Mouse (Mus musculus) inflammation-experienced regulatory T-cells, adult 6 months (primary cell): ENCODE measurements at regions not wholly inside any gene's neighbourhood (a gene's known extent, or its start where the extent isn't known, plus 50 kb on each side); places are given as distances from the start of the nearest gene placed in this dataset.

ENCODE experiments used
- ATAC-seq: one replicate; pipeline ENCODE4 v1.8.0; 2017

GRCm38 (mm10) chr3:144011456-144012025, 193.5 kb downstream of the Lmo4 start:
- ATAC-seq, result no peak

GRCm38 (mm10) chr3:144010558-144010957, 194.5 kb downstream of the Lmo4 start:
- ATAC-seq, result no peak

- ATAC-seq, result no peak
Measured at GRCm38 (mm10) chr3:144007111-144007619, 197.9 kb downstream of the Lmo4 start.

- no peak for ATAC-seq
Measured at GRCm38 (mm10) chr3:143997909-143998308, 207.1 kb downstream of the Lmo4 start.

GRCm38 (mm10) chr3:143995045-143995444, 210.0 kb downstream of the Lmo4 start:
- ATAC-seq, result no peak

GRCm38 (mm10) chr3:143988991-143989390, 216.0 kb downstream of the Lmo4 start:
- no peak for ATAC-seq

GRCm38 (mm10) chr3:143988037-143988436, 217.0 kb downstream of the Lmo4 start:
- no peak for ATAC-seq

- ATAC-seq, result no peak
Measured at GRCm38 (mm10) chr3:143986798-143987197, 218.2 kb downstream of the Lmo4 start.

GRCm38 (mm10) chr3:143986200-143986506, 218.9 kb downstream of the Lmo4 start:
- ATAC-seq, result no peak

- ATAC-seq, result no peak
Measured at GRCm38 (mm10) chr3:143985349-143986199, 219.4 kb downstream of the Lmo4 start.

- no peak for ATAC-seq
Measured at GRCm38 (mm10) chr3:143978703-143979102, 226.3 kb downstream of the Lmo4 start.

GRCm38 (mm10) chr3:143977886-143978447, 227.1 kb downstream of the Lmo4 start:
- no peak for ATAC-seq

GRCm38 (mm10) chr3:143973582-143973981, 231.4 kb downstream of the Lmo4 start:
- no peak for ATAC-seq

- no peak for ATAC-seq
Measured at GRCm38 (mm10) chr3:143972351-143972750, 232.7 kb downstream of the Lmo4 start.

GRCm38 (mm10) chr3:143970771-143971170, 234.2 kb downstream of the Lmo4 start:
- ATAC-seq, result no peak

- no peak for ATAC-seq
Measured at GRCm38 (mm10) chr3:143955508-143955907, 249.5 kb downstream of the Lmo4 start.

GRCm38 (mm10) chr3:143954822-143955221, 250.2 kb downstream of the Lmo4 start:
- no peak for ATAC-seq

- no peak for ATAC-seq
Measured at GRCm38 (mm10) chr3:143952289-143952688, 252.7 kb downstream of the Lmo4 start.

GRCm38 (mm10) chr3:143949656-143950055, 255.4 kb downstream of the Lmo4 start:
- no peak for ATAC-seq

GRCm38 (mm10) chr3:143949026-143949637, 255.9 kb downstream of the Lmo4 start:
- ATAC-seq, result no peak

- ATAC-seq, result no peak
Measured at GRCm38 (mm10) chr3:143947938-143948267, 257.1 kb downstream of the Lmo4 start.

GRCm38 (mm10) chr3:143947079-143947937, 257.7 kb downstream of the Lmo4 start:
- no peak for ATAC-seq
